Mouse (Mus musculus): ENCODE data around the gene Cts8. TPM values are rescaled to one million over a fixed set of nuclear protein-coding genes. Genes with fewer than 3 reads are reported as not detected.

Cts8 gene
- not detected in 2 replicates for polyA plus RNA-seq (2016; fragmentation: Nextera tagmentation; extraction: Ambion mirVana)

GRCm38 (mm10) chr13:61255258-61255657 lies at the start of gene Cts8:
Cts8 (minus strand) TSS chr13:61255358.
- Histone ChIP-seq H3K4me3 (no peak within 1 kb of the TSS), H3K4me2 (no peak within 1 kb of the TSS), H3K9ac (no peak within 1 kb of the TSS), H3K36me3 (no peaks in the 10 kb centered on the region), H3K27me3 (replicated peaks) (no peaks in the 10 kb centered on the region), H3K27ac (no peak within 1 kb of the TSS), H3K4me1 (no peaks in the 10 kb centered on the region), H3K9me3 (replicated peaks) (no peaks in the 10 kb centered on the region; the same call in 1 of the 2 replicates)
- 55% methylated on average over 2 of the region's 2 CpGs for WGBS (ENCODE audit: insufficient replicate concordance)
- no peak for ATAC-seq

- Histone ChIP-seq H3K9me3 (replicated peaks) (no peaks in the 10 kb centered on the region; the same call in 1 of the 2 replicates), H3K4me3 (no peak within 1 kb of the TSS), H3K27me3 (replicated peaks) (no peaks in the 10 kb centered on the region), H3K36me3 (no peaks in the 10 kb centered on the region), H3K9ac (no peak within 1 kb of the TSS), H3K27ac (no peak within 1 kb of the TSS), H3K4me1 (no peaks in the 10 kb centered on the region), H3K4me2 (no peak within 1 kb of the TSS)
- no peak for ATAC-seq
- 70% methylated on average over 2 of the region's 2 CpGs for WGBS (ENCODE audit: insufficient replicate concordance)
Observed at GRCm38 (mm10) chr13:61288739-61289138, 33.6 kb upstream of the Cts8 start, which contains the start of gene Gm49398. Gm49398 (minus strand) TSS chr13:61288839.

GRCm38 (mm10) chr13:61241076-61241947 lies 13.8 kb downstream of the Cts8 start:
- 45% methylated on average over 13 of the region's 13 CpGs for WGBS (ENCODE audit: insufficient replicate concordance)
- Histone ChIP-seq H3K4me3 (no peak overlapping the region), H3K4me1 (no peaks in the 10 kb centered on the region), H3K4me2 (no peak overlapping the region), H3K9ac (no peak overlapping the region), H3K27me3 (replicated peaks) (no peaks in the 10 kb centered on the region), H3K27ac (no peak overlapping the region), H3K9me3 (replicated peaks) (no peaks in the 10 kb centered on the region), H3K36me3 (no peaks in the 10 kb centered on the region)
- ATAC-seq: no peak

GRCm38 (mm10) chr13:61203310-61203709 lies 51.8 kb downstream of the Cts8 start, which contains the start of gene Cts6:
Cts6 (minus strand) TSS chr13:61203410.
- no peaks in the 10 kb centered on the region for H3K4me1 ChIP-seq
- no peak within 1 kb of the TSS for H3K9ac ChIP-seq
- no peak within 1 kb of the TSS for H3K4me2 ChIP-seq
- no peak within 1 kb of the TSS for H3K4me3 ChIP-seq
- 77% methylated on average over 3 of the region's 3 CpGs for WGBS (ENCODE audit: insufficient replicate concordance)
- H3K27ac ChIP-seq: no peak within 1 kb of the TSS
- no peaks in the 10 kb centered on the region for H3K9me3 ChIP-seq (replicated peaks)
- ATAC-seq: no peak
- no peaks in the 10 kb centered on the region for H3K27me3 ChIP-seq (replicated peaks)
- H3K36me3 ChIP-seq: no peaks in the 10 kb centered on the region

Other genes with a start within 250 kb of the Cts8 start
- 0.23 TPM in 1 of 2 replicates, not detected in the other for gene Ctsj, start 249.4 kb downstream of the Cts8 start, polyA plus RNA-seq (2016; fragmentation: Nextera tagmentation; extraction: Ambion mirVana)
- not detected in 2 replicates for gene Ctsq, start 214.7 kb downstream of the Cts8 start, polyA plus RNA-seq (2016; fragmentation: Nextera tagmentation; extraction: Ambion mirVana)
- not detected in 2 replicates for gene Ctsr, start 91.1 kb downstream of the Cts8 start, polyA plus RNA-seq (2016; fragmentation: Nextera tagmentation; extraction: Ambion mirVana)
- gene Cts6, start 51.9 kb downstream of the Cts8 start, polyA plus RNA-seq (2016; fragmentation: Nextera tagmentation; extraction: Ambion mirVana): not detected in 2 replicates
- not detected in 2 replicates for gene Gm49398, start 33.5 kb upstream of the Cts8 start, polyA plus RNA-seq (2016; fragmentation: Nextera tagmentation; extraction: Ambion mirVana)
- not detected in 2 replicates for gene Cts7, start 102.8 kb upstream of the Cts8 start, polyA plus RNA-seq (2016; fragmentation: Nextera tagmentation; extraction: Ambion mirVana)

Measured in liver, embryonic 12.5 days (tissue).